Mouse (Mus musculus): ENCODE measurements around the gene Adgrg5.

Gene Adgrg5

GRCm38 (mm10) chr8:94973270-94973669, 49.8 kb downstream of the Adgrg5 start:
- DNase-seq (ENCODE audit: low read depth) = peak; percentile 42

- no peak for DNase-seq (ENCODE audit: low read depth)
Observed at GRCm38 (mm10) chr8:94973786-94974185, 50.3 kb downstream of the Adgrg5 start.

- no peak for DNase-seq (ENCODE audit: low read depth)
Observed at GRCm38 (mm10) chr8:94974467-94975165, 51.1 kb downstream of the Adgrg5 start, which contains the start of gene Adgrg1. Gene Adgrg1, plus strand, starts transcription at chr8:94974751.

GRCm38 (mm10) chr8:94976651-94977417, 53.3 kb downstream of the Adgrg5 start:
- peak; percentile 49 for DNase-seq (ENCODE audit: low read depth)

GRCm38 (mm10) chr8:94978131-94978530, 54.6 kb downstream of the Adgrg5 start:
- DNase-seq (ENCODE audit: low read depth) = no peak

GRCm38 (mm10) chr8:94978593-94979319, 55.3 kb downstream of the Adgrg5 start:
- no peak for DNase-seq (ENCODE audit: low read depth)

GRCm38 (mm10) chr8:94980176-94980575, 56.7 kb downstream of the Adgrg5 start:
- DNase-seq (ENCODE audit: low read depth) = no peak

GRCm38 (mm10) chr8:94980976-94981375, 57.5 kb downstream of the Adgrg5 start:
- no peak for DNase-seq (ENCODE audit: low read depth)

- no peak for DNase-seq (ENCODE audit: low read depth)
Observed at GRCm38 (mm10) chr8:94981848-94982247, 58.4 kb downstream of the Adgrg5 start.

- no peak for DNase-seq (ENCODE audit: low read depth)
Observed at GRCm38 (mm10) chr8:94983146-94983545, 59.7 kb downstream of the Adgrg5 start.

- no peak for DNase-seq (ENCODE audit: low read depth)
Observed at GRCm38 (mm10) chr8:94983881-94984516, 60.5 kb downstream of the Adgrg5 start.

GRCm38 (mm10) chr8:94985023-94985422, 61.5 kb downstream of the Adgrg5 start:
- DNase-seq (ENCODE audit: low read depth) = no peak

- DNase-seq (ENCODE audit: low read depth) = no peak
Observed at GRCm38 (mm10) chr8:94986676-94987075, 63.2 kb downstream of the Adgrg5 start.

- DNase-seq (ENCODE audit: low read depth) = no peak
Observed at GRCm38 (mm10) chr8:94987553-94987952, 64.1 kb downstream of the Adgrg5 start.

GRCm38 (mm10) chr8:94988619-94989018, 65.1 kb downstream of the Adgrg5 start:
- no peak for DNase-seq (ENCODE audit: low read depth)

- no peak for DNase-seq (ENCODE audit: low read depth)
Observed at GRCm38 (mm10) chr8:94989711-94990110, 66.2 kb downstream of the Adgrg5 start.

GRCm38 (mm10) chr8:94990598-94991453, 67.3 kb downstream of the Adgrg5 start:
- no peak for DNase-seq (ENCODE audit: low read depth)

- DNase-seq (ENCODE audit: low read depth) = no peak
Observed at GRCm38 (mm10) chr8:94991454-94991994, 68.0 kb downstream of the Adgrg5 start.

GRCm38 (mm10) chr8:94992010-94992409, 68.5 kb downstream of the Adgrg5 start:
- DNase-seq (ENCODE audit: low read depth) = no peak

GRCm38 (mm10) chr8:94992534-94992933, 69.0 kb downstream of the Adgrg5 start:
- DNase-seq (ENCODE audit: low read depth) = no peak
